Mouse (Mus musculus): ENCODE data around the gene Ankrd10. TPM values are rescaled to one million over a fixed set of nuclear protein-coding genes. Genes with fewer than 3 reads are reported as not detected.
A peak's percentile ranks its signal among the peaks of the same experiment; 100 is the strongest.
"Not testable (repeated sequence)": the region's sequence is repeated elsewhere in the genome, so short reads cannot be mapped to it uniquely, and the experiment has no call there.

Ankrd10 gene
- polyA plus RNA-seq (2012; fragmentation: generic; extraction: Trizol) = 26.2 TPM
- long read RNA-seq, experiment 1, full-length matches to known transcripts = 18 of 28 reads
- long read RNA-seq, experiment 1, partial matches to known transcripts = 2 of 28 reads
- long read RNA-seq, experiment 1, other reads (novel, unspliced or antisense) = 8 of 28 reads
- long read RNA-seq, experiment 2, full-length matches to known transcripts = 217 of 251 reads
- long read RNA-seq, experiment 2, partial matches to known transcripts = 9 of 251 reads
- long read RNA-seq, experiment 2, other reads (novel, unspliced or antisense) = 25 of 251 reads

GRCm38 (mm10) chr8:11635611-11636081, at the start of gene Ankrd10:
Gene Ankrd10, minus strand, starts transcription at chr8:11635757.
- no peaks in the 10 kb centered on the region for H3K27me3 ChIP-seq (ENCODE audit: control insufficient read depth, insufficient read depth, insufficient read length)
- H3K36me3 ChIP-seq (ENCODE audit: control insufficient read depth, insufficient read depth) = peaks cover 19% of the 10 kb centered on the region
- H3K79me2 ChIP-seq (ENCODE audit: control insufficient read depth, insufficient read depth) = peaks cover 48% of the 10 kb centered on the region
- peak within 1 kb of the TSS; percentile 89 for H3K4me3 ChIP-seq (ENCODE audit: insufficient read depth, poor library complexity, severe bottlenecking)
- H3K79me3 ChIP-seq (ENCODE audit: low read depth) = peaks cover 40% of the 10 kb centered on the region
- peak within 1 kb of the TSS; percentile 97 for H3ac ChIP-seq (ENCODE audit: control insufficient read depth, insufficient read length, low read depth)
- TF ChIP-seq MAX (IDR thresholded peaks at IDR 0.05) (peak; percentile 39), FOSL1 (IDR thresholded peaks at IDR 0.05; ENCODE audit: insufficient read depth, low read length, poor library complexity, severe bottlenecking) (no peak)

- Histone ChIP-seq H3ac (ENCODE audit: control insufficient read depth, insufficient read length, low read depth) (no peak overlapping the region), H3K79me3 (ENCODE audit: low read depth) (no peaks in the 10 kb centered on the region), H3K4me3 (ENCODE audit: insufficient read depth, poor library complexity, severe bottlenecking) (no peak overlapping the region), H3K79me2 (ENCODE audit: control insufficient read depth, insufficient read depth) (no peaks in the 10 kb centered on the region), H3K36me3 (ENCODE audit: control insufficient read depth, insufficient read depth) (no peaks in the 10 kb centered on the region), H3K27me3 (ENCODE audit: control insufficient read depth, insufficient read depth, insufficient read length) (peaks cover 5% of the 10 kb centered on the region)
- TF ChIP-seq CEBPB (IDR thresholded peaks at IDR 0.05; ENCODE audit: low read depth) = no peak
Measured at GRCm38 (mm10) chr8:11684558-11684957, 49.0 kb upstream of the Ankrd10 start.

GRCm38 (mm10) chr8:11668308-11668707, 32.8 kb upstream of the Ankrd10 start:
- no peaks in the 10 kb centered on the region for H3K79me3 ChIP-seq (ENCODE audit: low read depth)
- TF ChIP-seq FOSL1 (IDR thresholded peaks at IDR 0.05; ENCODE audit: insufficient read depth, low read length, poor library complexity, severe bottlenecking) (no peak), MYOD1 (IDR thresholded peaks at IDR 0.05; ENCODE audit: control insufficient read depth, insufficient read length, low read depth) (no peak), MYOG (IDR thresholded peaks at IDR 0.05; ENCODE audit: control insufficient read depth, extremely low read depth, insufficient read length) (no peak)
- no peaks in the 10 kb centered on the region for H3K79me2 ChIP-seq (ENCODE audit: control insufficient read depth, insufficient read depth)
- H3ac ChIP-seq (ENCODE audit: control insufficient read depth, insufficient read length, low read depth) = no peak overlapping the region
- H3K36me3 ChIP-seq (ENCODE audit: control insufficient read depth, insufficient read depth) = no peaks in the 10 kb centered on the region
- no peak overlapping the region for H3K4me3 ChIP-seq (ENCODE audit: insufficient read depth, poor library complexity, severe bottlenecking)
- H3K27me3 ChIP-seq (ENCODE audit: control insufficient read depth, insufficient read depth, insufficient read length) = peaks cover 17% of the 10 kb centered on the region

GRCm38 (mm10) chr8:11666023-11666716, 30.6 kb upstream of the Ankrd10 start:
- not testable (repeated sequence) for H3K4me3 ChIP-seq (ENCODE audit: insufficient read depth, poor library complexity, severe bottlenecking); H3K79me2 ChIP-seq (ENCODE audit: control insufficient read depth, insufficient read depth); H3K36me3 ChIP-seq (ENCODE audit: control insufficient read depth, insufficient read depth); H3K27me3 ChIP-seq (ENCODE audit: control insufficient read depth, insufficient read depth, insufficient read length); H3ac ChIP-seq (ENCODE audit: control insufficient read depth, insufficient read length, low read depth); H3K79me3 ChIP-seq (ENCODE audit: low read depth)

GRCm38 (mm10) chr8:11661969-11662368, 26.4 kb upstream of the Ankrd10 start:
- H3K79me3 ChIP-seq (ENCODE audit: low read depth) = no peaks in the 10 kb centered on the region
- H3ac ChIP-seq (ENCODE audit: control insufficient read depth, insufficient read length, low read depth) = no peak overlapping the region
- H3K27me3 ChIP-seq (ENCODE audit: control insufficient read depth, insufficient read depth, insufficient read length) = peaks cover 16% of the 10 kb centered on the region
- TF ChIP-seq MYOD1 (IDR thresholded peaks at IDR 0.05; ENCODE audit: control insufficient read depth, insufficient read length, low read depth) = no peak
- no peak for TF ChIP-seq MYOG (IDR thresholded peaks at IDR 0.05; ENCODE audit: control insufficient read depth, extremely low read depth, insufficient read length)
- TF ChIP-seq CEBPB (IDR thresholded peaks at IDR 0.05; ENCODE audit: low read depth) = no peak
- H3K36me3 ChIP-seq (ENCODE audit: control insufficient read depth, insufficient read depth) = no peaks in the 10 kb centered on the region
- H3K4me3 ChIP-seq (ENCODE audit: insufficient read depth, poor library complexity, severe bottlenecking) = no peak overlapping the region
- no peaks in the 10 kb centered on the region for H3K79me2 ChIP-seq (ENCODE audit: control insufficient read depth, insufficient read depth)

GRCm38 (mm10) chr8:11650021-11650420, 14.5 kb upstream of the Ankrd10 start:
- Histone ChIP-seq H3K36me3 (ENCODE audit: control insufficient read depth, insufficient read depth) (no peaks in the 10 kb centered on the region), H3K4me3 (ENCODE audit: insufficient read depth, poor library complexity, severe bottlenecking) (no peak overlapping the region), H3ac (ENCODE audit: control insufficient read depth, insufficient read length, low read depth) (no peak overlapping the region), H3K79me2 (ENCODE audit: control insufficient read depth, insufficient read depth) (no peaks in the 10 kb centered on the region), H3K79me3 (ENCODE audit: low read depth) (no peaks in the 10 kb centered on the region), H3K27me3 (ENCODE audit: control insufficient read depth, insufficient read depth, insufficient read length) (no peaks in the 10 kb centered on the region)
- TF ChIP-seq FOSL1 (IDR thresholded peaks at IDR 0.05; ENCODE audit: insufficient read depth, low read length, poor library complexity, severe bottlenecking) = no peak
- TF ChIP-seq MAX (IDR thresholded peaks at IDR 0.05) = no peak
- TF ChIP-seq USF1 (IDR thresholded peaks at IDR 0.05; ENCODE audit: low read depth) = no peak
- no peak for TF ChIP-seq MYOD1 (IDR thresholded peaks at IDR 0.05; ENCODE audit: control insufficient read depth, insufficient read length, low read depth)
- TF ChIP-seq MYOG (IDR thresholded peaks at IDR 0.05; ENCODE audit: control insufficient read depth, extremely low read depth, insufficient read length) = no peak
- TF ChIP-seq CTCF (IDR thresholded peaks at IDR 0.05; ENCODE audit: control insufficient read depth, insufficient read depth, insufficient read length) = no peak
- no peak for TF ChIP-seq CEBPB (IDR thresholded peaks at IDR 0.05; ENCODE audit: low read depth)

Data from C2C12 (cell line).